Mouse (Mus musculus): ENCODE data around the gene Anapc15.

- TF ChIP-seq CTCF (IDR thresholded peaks at IDR 0.05; ENCODE audit: low read depth), result no peak
- no peak for TF ChIP-seq EP300 (IDR thresholded peaks at IDR 0.05; ENCODE audit: low read depth)
These were observed 31.1 kb upstream of the Anapc15 start for GRCm38 (mm10) chr7:101832372-101832771.

Data from liver, postnatal 0 days (tissue).